Mouse (Mus musculus) MEL (cell line): ENCODE data around the gene Dhx30. TPM values are rescaled to one million over a fixed set of nuclear protein-coding genes. Genes with fewer than 3 reads are reported as not detected.

Source experiments
- DNase-seq: peaks from one replicate; pipeline ENCODE4 v3.0.0; 2011; ENCODE audit warnings: low read depth, low spot score
- H3K27ac ChIP-seq: 2 replicates; pipeline ENCODE4 v1.5.1; 2012; ENCODE audit warnings: low read depth, mild to moderate bottlenecking, control low read depth, low read length, moderate library complexity; ENCODE audit not compliant: control insufficient read depth
- H3K27me3 ChIP-seq, 2 experiments: fragments of 150-350 bp in 1 of 2; sonication (generic) in 1 of 2; 2 replicates each; pipeline ENCODE4 v1.6.1; 2012; ENCODE audit warnings: low read length in 2 of 2, mild to moderate bottlenecking in 2 of 2, improper control_type of control experiment in 1 of 2, moderate library complexity in 1 of 2; ENCODE audit not compliant: insufficient read depth in 2 of 2, control insufficient read depth in 1 of 2
- H3K36me3 ChIP-seq, 2 experiments: 2 replicates each; pipeline ENCODE4 v1.6.1; 2012 to 2014; ENCODE audit warnings: low read length in 2 of 2, improper control_type of control experiment in 1 of 2, inconsistent platforms in 1 of 2, mild to moderate bottlenecking in 1 of 2; ENCODE audit not compliant: insufficient read depth in 2 of 2, control insufficient read depth in 1 of 2
- H3K4me1 ChIP-seq, 2 experiments: fragments of 150-350 bp in 1 of 2; sonication (generic) in 1 of 2; 2 replicates each; pipeline ENCODE4 v1.6.1; 2012; ENCODE audit warnings: low read length in 2 of 2, improper control_type of control experiment in 1 of 2, mild to moderate bottlenecking in 1 of 2; ENCODE audit not compliant: insufficient read depth in 2 of 2, control insufficient read depth in 1 of 2
- H3K4me3 ChIP-seq, 2 experiments: fragments of 150-350 bp in 1 of 2; sonication (generic) in 1 of 2; 2 replicates each; pipeline ENCODE4 v1.5.1; 2012; ENCODE audit warnings: low read depth in 2 of 2, low read length in 2 of 2, mild to moderate bottlenecking in 2 of 2, moderate library complexity in 2 of 2, control low read depth in 1 of 2, improper control_type of control experiment in 1 of 2; ENCODE audit not compliant: control insufficient read depth in 1 of 2, insufficient read depth in 1 of 2
- H3K79me2 ChIP-seq: 2 replicates; pipeline ENCODE4 v1.6.1; 2012; ENCODE audit warnings: mild to moderate bottlenecking, low read length, moderate library complexity; ENCODE audit not compliant: control insufficient read depth, poor library complexity, insufficient read depth
- H3K9ac ChIP-seq: 2 replicates; pipeline ENCODE4 v1.6.1; 2012; ENCODE audit warnings: low read depth, mild to moderate bottlenecking, control low read depth, low read length, moderate library complexity; ENCODE audit not compliant: control insufficient read depth, poor library complexity, severe bottlenecking
- H3K9me3 ChIP-seq: fragments of 150-350 bp; sonication (generic); replicated peaks from 2 replicates; pipeline ENCODE4 v1.6.1; 2012; ENCODE audit warnings: mild to moderate bottlenecking, low read length, improper control_type of control experiment, moderate library complexity; ENCODE audit not compliant: insufficient read depth
- BHLHE40 ChIP-seq: IDR thresholded peaks from 2 replicates; pipeline ENCODE4 v1.6.1; 2012; ENCODE audit warnings: low read depth, mild to moderate bottlenecking, inconsistent platforms, low read length, improper control_type of control experiment, borderline replicate concordance
- CHD1 ChIP-seq: IDR thresholded peaks from 2 replicates; pipeline ENCODE4 v1.6.1; 2012; ENCODE audit warnings: low read depth, mild to moderate bottlenecking, inconsistent platforms, low read length, improper control_type of control experiment
- CHD2 ChIP-seq: IDR thresholded peaks from 2 replicates; pipeline ENCODE4 v1.6.1; 2011; ENCODE audit warnings: low read length, improper control_type of control experiment
- CTCF ChIP-seq, 3 experiments: IDR thresholded peaks in 2 of 3; conservative IDR thresholded peaks in 1 of 3; 2 replicates each; pipeline ENCODE4 v1.5.1; 2011 to 2012; ENCODE audit warnings: low read length in 3 of 3, low read depth in 2 of 3, mild to moderate bottlenecking in 2 of 3, improper control_type of control experiment in 1 of 3, inconsistent platforms in 1 of 3, mixed read lengths in 1 of 3, moderate library complexity in 1 of 3; ENCODE audit not compliant: control insufficient read depth in 1 of 3, insufficient read depth in 1 of 3, poor library complexity in 1 of 3, severe bottlenecking in 1 of 3
- EP300 ChIP-seq, 2 experiments: IDR thresholded peaks; 2 replicates each; pipeline ENCODE4 v1.6.1; 2011; ENCODE audit warnings: improper control_type of control experiment in 2 of 2, low read length in 2 of 2, low read depth in 1 of 2, mild to moderate bottlenecking in 1 of 2
- GATA1 ChIP-seq: IDR thresholded peaks from 2 replicates; pipeline ENCODE4 v1.6.1; 2011; ENCODE audit warnings: low read depth, low read length, improper control_type of control experiment
- JUND ChIP-seq: IDR thresholded peaks from 2 replicates; pipeline ENCODE4 v1.6.1; 2011; ENCODE audit warnings: low read depth, mild to moderate bottlenecking, improper control_type of control experiment, low read length
- KAT2A ChIP-seq: conservative IDR thresholded peaks from 2 replicates; pipeline ENCODE4 v1.6.1; 2012; ENCODE audit warnings: low read depth, low read length, improper control_type of control experiment, inconsistent platforms
- POLR2A ChIP-seq, 2 experiments: IDR thresholded peaks; 2 replicates each; pipeline ENCODE4 v1.6.1; 2011 to 2012; ENCODE audit warnings: low read length in 2 of 2, mild to moderate bottlenecking in 2 of 2, control low read depth in 1 of 2, improper control_type of control experiment in 1 of 2, low read depth in 1 of 2, moderate library complexity in 1 of 2; ENCODE audit not compliant: control insufficient read depth in 1 of 2, insufficient read depth in 1 of 2, poor library complexity in 1 of 2
- POLR2AphosphoS2 ChIP-seq: IDR thresholded peaks from 2 replicates; pipeline ENCODE4 v1.6.1; 2011; ENCODE audit warnings: low read length, improper control_type of control experiment
- RAD21 ChIP-seq: IDR thresholded peaks from 2 replicates; pipeline ENCODE4 v1.6.1; 2011; ENCODE audit warnings: mild to moderate bottlenecking, low read depth, low read length, improper control_type of control experiment
- SIN3A ChIP-seq: IDR thresholded peaks from 2 replicates; pipeline ENCODE4 v1.6.1; 2012; ENCODE audit warnings: low read length, improper control_type of control experiment, inconsistent platforms
- SMC3 ChIP-seq: IDR thresholded peaks from 2 replicates; pipeline ENCODE4 v1.6.1; 2011; ENCODE audit warnings: low read depth, low read length, improper control_type of control experiment
- TAL1 ChIP-seq: IDR thresholded peaks from 2 replicates; pipeline ENCODE4 v1.6.1; 2012; ENCODE audit warnings: mild to moderate bottlenecking, inconsistent platforms, low read length, moderate library complexity, mixed read lengths
- UBTF ChIP-seq: IDR thresholded peaks from 2 replicates; pipeline ENCODE4 v1.6.1; 2012; ENCODE audit warnings: low read depth, mild to moderate bottlenecking, inconsistent platforms, low read length, improper control_type of control experiment, moderate library complexity, borderline replicate concordance; ENCODE audit not compliant: insufficient read depth
- ZC3H11A ChIP-seq: IDR thresholded peaks from 2 replicates; pipeline ENCODE4 v1.6.1; 2012; ENCODE audit warnings: low read depth, mild to moderate bottlenecking, inconsistent platforms, low read length, improper control_type of control experiment
- ZNF384 ChIP-seq: IDR thresholded peaks from 2 replicates; pipeline ENCODE4 v1.6.1; 2012; ENCODE audit warnings: low read depth, mild to moderate bottlenecking, inconsistent platforms, low read length, improper control_type of control experiment
- polyA plus RNA-seq, 2 experiments: library from polyadenylated mRNA; stranded (reverse) in 1 of 2; unstranded in 1 of 2; fragments of >175 nt in 1 of 2; fragments of >200 nt in 1 of 2; gene quantifications; 2 replicates each; pipeline versions ENCODE4 v1.2.1 to v1.2.4; 2012; ENCODE audit warnings: low replicate concordance in 2 of 2, low read depth in 1 of 2; ENCODE audit not compliant: insufficient read length in 2 of 2, insufficient read depth in 1 of 2, missing spikeins in 1 of 2
- total RNA-seq: library from RNA; depleted of rRNA; stranded (reverse); fragments of 300-350 nt; gene quantifications from 2 replicates; pipeline ENCODE4 v1.2.3, GENCODE M21; 2012

The Dhx30 gene
- total and polyA plus RNA-seq, 3 experiments = 113 to 126 TPM; not detected in 1

GRCm38 (mm10) chr9:110054781-110055180 lies 62.8 kb downstream of the Dhx30 start:
- H3K27ac ChIP-seq = no peak overlapping the region
- no peaks in the 10 kb centered on the region for H3K27me3 ChIP-seq
- H3K9me3 ChIP-seq = no peaks in the 10 kb centered on the region
- H3K4me3 ChIP-seq = no peak overlapping the region
- no peak for DNase-seq
- H3K79me2 ChIP-seq = no peaks in the 10 kb centered on the region
- H3K36me3 ChIP-seq = peaks cover 0 to 3% of the 10 kb centered on the region in 2 experiments; a peak in 2 of 4 replicates
- TF ChIP-seq ZNF384 = no peak
- TF ChIP-seq ZC3H11A = no peak
- TF ChIP-seq SMC3 = no peak
- TF ChIP-seq BHLHE40 = no peak
- no peak overlapping the region for H3K9ac ChIP-seq
- H3K4me1 ChIP-seq = no peaks in the 10 kb centered on the region

GRCm38 (mm10) chr9:110054080-110054421 lies 63.6 kb downstream of the Dhx30 start:
- H3K4me3 ChIP-seq = no peak overlapping the region
- TF ChIP-seq RAD21 = no peak
- no peak for TF ChIP-seq GATA1
- no peak for TF ChIP-seq UBTF
- no peak for TF ChIP-seq TAL1
- TF ChIP-seq JUND = no peak
- no peak for TF ChIP-seq CHD2
- no peak for TF ChIP-seq POLR2AphosphoS2
- no peak for TF ChIP-seq KAT2A
- no peak for TF ChIP-seq EP300 (IDR thresholded peaks at IDR 0.05; ENCODE audit: low read depth in 1 of 2, low read length in 2 of 2)
- no peak for TF ChIP-seq ZC3H11A
- no peak for TF ChIP-seq SIN3A
- TF ChIP-seq CTCF (IDR thresholded peaks at IDR 0.05 in 2 of 3, conservative IDR thresholded peaks at IDR 0.05 in 1 of 3; ENCODE audit: control insufficient read depth in 1 of 3, insufficient read depth in 1 of 3, low read depth in 2 of 3, low read length in 3 of 3, poor library complexity in 1 of 3, severe bottlenecking in 1 of 3) = no peak
- TF ChIP-seq CHD1 = no peak
- TF ChIP-seq SMC3 = no peak
- no peak for TF ChIP-seq POLR2A (IDR thresholded peaks at IDR 0.05; ENCODE audit: control insufficient read depth in 1 of 2, insufficient read depth in 1 of 2, low read depth in 1 of 2, low read length in 2 of 2, poor library complexity in 1 of 2)
- no peak overlapping the region for H3K27ac ChIP-seq
- H3K4me1 ChIP-seq = no peaks in the 10 kb centered on the region
- peaks cover 0 to 3% of the 10 kb centered on the region in 2 experiments; a peak in 2 of 4 replicates for H3K36me3 ChIP-seq
- no peaks in the 10 kb centered on the region for H3K9me3 ChIP-seq
- H3K9ac ChIP-seq = no peak overlapping the region
- DNase-seq = no peak
- no peaks in the 10 kb centered on the region for H3K79me2 ChIP-seq
- H3K27me3 ChIP-seq = no peaks in the 10 kb centered on the region
